Mouse (Mus musculus) right cerebral cortex, postnatal 10 days (tissue): ENCODE measurements around the gene Stard3.

Source experiments
- DNase-seq, 2 experiments: peaks; one replicate each; pipeline ENCODE4 v3.0.0; 2021; ENCODE audit warnings: low spot score in 2 of 2

Gene Stard3

GRCm38 (mm10) chr11:98329081-98329959 is 28.8 kb upstream of the Stard3 start, which contains the start of gene Neurod2:
Gene Neurod2 (minus strand): TSS chr11:98329648.
- peak; percentile 90 to 95 for DNase-seq

GRCm38 (mm10) chr11:98329960-98330744 is 28.0 kb upstream of the Stard3 start:
- DNase-seq = peak; percentile 51 to 57

GRCm38 (mm10) chr11:98330745-98331204 is 27.4 kb upstream of the Stard3 start:
- DNase-seq = peak in 1 of 2 experiments; percentile 16

GRCm38 (mm10) chr11:98331401-98331800 is 26.8 kb upstream of the Stard3 start:
- DNase-seq = peak in 1 of 2 experiments; percentile 19

- DNase-seq = no peak
Observed at GRCm38 (mm10) chr11:98332186-98332585, 26.0 kb upstream of the Stard3 start.

GRCm38 (mm10) chr11:98332841-98333240 is 25.3 kb upstream of the Stard3 start:
- DNase-seq = peak in 1 of 2 experiments; percentile 16

GRCm38 (mm10) chr11:98333263-98333696 is 24.9 kb upstream of the Stard3 start:
- DNase-seq = peak; percentile 55 to 78

- peak in 1 of 2 experiments; percentile 58 for DNase-seq
Observed at GRCm38 (mm10) chr11:98333981-98334741, 24.0 kb upstream of the Stard3 start.

GRCm38 (mm10) chr11:98335250-98335649 is 22.9 kb upstream of the Stard3 start:
- DNase-seq = peak in 1 of 2 experiments; percentile 24

- DNase-seq = no peak
Observed at GRCm38 (mm10) chr11:98336245-98337107, 21.7 kb upstream of the Stard3 start.

- DNase-seq = peak; percentile 85 to 86
Observed at GRCm38 (mm10) chr11:98338507-98338961, 19.6 kb upstream of the Stard3 start.

GRCm38 (mm10) chr11:98339071-98339501 is 19.1 kb upstream of the Stard3 start:
- DNase-seq = no peak

- DNase-seq = no peak
Observed at GRCm38 (mm10) chr11:98339679-98340287, 18.4 kb upstream of the Stard3 start.

- DNase-seq = no peak
Observed at GRCm38 (mm10) chr11:98340597-98340996, 17.6 kb upstream of the Stard3 start.

GRCm38 (mm10) chr11:98341174-98341573 is 17.0 kb upstream of the Stard3 start:
- DNase-seq = no peak

GRCm38 (mm10) chr11:98342000-98342945 is 15.9 kb upstream of the Stard3 start:
- peak; percentile 94 to 96 for DNase-seq

GRCm38 (mm10) chr11:98345253-98345652 is 12.9 kb upstream of the Stard3 start:
- DNase-seq = peak; percentile 86 to 89

- peak in 1 of 2 experiments; percentile 68 for DNase-seq
Observed at GRCm38 (mm10) chr11:98346168-98346567, 12.0 kb upstream of the Stard3 start.
